Mouse (Mus musculus) heart, postnatal 4 days (tissue): ENCODE results near the gene Pde4d. TPM values are rescaled to one million over a fixed set of nuclear protein-coding genes. Genes with fewer than 3 reads are reported as not detected.
A peak's percentile ranks its signal among the peaks of the same experiment; 100 is the strongest.

Experiments
- DNase-seq: peaks from one replicate; pipeline ENCODE4 v3.0.0; 2021
- total RNA-seq, 2 experiments: library from RNA; stranded (reverse); gene quantifications; 2 replicates each; pipeline ENCODE4 v1.2.3; 2021

Gene Pde4d
- total RNA-seq, 2 experiments from 2014 or later, result 57.1 to 61.1 TPM

DNA sequence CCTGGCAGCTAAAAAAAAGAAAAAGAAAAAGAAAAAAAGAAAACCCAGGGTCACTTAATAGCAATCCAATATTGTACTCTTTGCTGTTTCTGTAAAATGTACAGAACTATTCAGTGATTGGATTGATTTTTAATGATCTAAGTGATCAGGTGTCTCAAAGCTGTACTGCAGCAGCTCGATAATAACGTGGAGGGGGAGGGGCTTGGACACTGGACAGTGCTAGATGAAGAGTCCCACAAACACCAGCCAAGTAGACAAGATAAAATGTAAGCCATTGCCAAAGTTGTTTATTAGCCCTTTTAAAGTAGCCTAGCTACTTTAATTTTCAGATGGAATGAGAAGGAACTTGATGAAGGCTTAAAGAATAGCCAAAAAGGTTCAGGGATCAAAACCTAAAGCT is 975.2 kb downstream of the Pde4d start:
- DNase-seq, result no peak

DNA sequence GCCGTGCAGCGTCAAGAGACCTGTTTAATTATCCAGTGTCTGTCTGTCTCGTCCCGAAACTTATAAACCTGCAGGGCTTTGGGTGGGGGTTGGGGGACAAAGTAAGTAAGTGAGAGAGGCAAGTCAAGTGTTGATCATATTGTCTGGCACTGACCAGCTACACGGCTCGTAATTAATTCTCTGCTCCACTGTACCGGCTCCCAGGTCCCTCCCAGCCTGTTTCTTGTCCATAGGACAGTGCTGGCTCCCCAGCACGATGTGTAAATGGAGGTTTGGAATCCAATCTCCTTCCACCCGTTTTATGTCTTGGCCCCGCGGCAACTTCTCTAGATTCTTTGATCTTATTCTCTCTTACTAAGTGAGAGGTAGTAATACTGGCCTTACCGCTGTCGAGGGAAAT is 975.8 kb downstream of the Pde4d start:
- DNase-seq, result no peak

DNA sequence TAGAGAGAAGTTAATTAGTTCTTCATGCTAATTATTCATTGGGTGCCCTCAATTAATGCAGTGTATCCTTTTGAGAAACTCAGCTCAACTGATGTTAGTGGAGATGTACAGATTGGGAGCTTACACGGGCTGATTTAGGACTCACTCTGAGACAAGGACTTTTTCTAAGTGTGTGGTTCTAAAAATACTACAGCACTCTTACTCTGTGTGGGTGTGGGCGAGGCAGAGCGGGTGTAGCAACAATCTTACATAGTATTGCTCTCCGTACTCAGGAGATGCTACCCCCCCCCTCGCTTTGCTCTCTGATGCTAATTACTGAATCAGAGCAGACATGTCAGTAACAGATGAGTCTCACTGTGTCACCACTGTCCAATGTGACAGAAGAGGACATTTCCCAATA is 976.3 kb downstream of the Pde4d start:
- DNase-seq, result no peak

DNA sequence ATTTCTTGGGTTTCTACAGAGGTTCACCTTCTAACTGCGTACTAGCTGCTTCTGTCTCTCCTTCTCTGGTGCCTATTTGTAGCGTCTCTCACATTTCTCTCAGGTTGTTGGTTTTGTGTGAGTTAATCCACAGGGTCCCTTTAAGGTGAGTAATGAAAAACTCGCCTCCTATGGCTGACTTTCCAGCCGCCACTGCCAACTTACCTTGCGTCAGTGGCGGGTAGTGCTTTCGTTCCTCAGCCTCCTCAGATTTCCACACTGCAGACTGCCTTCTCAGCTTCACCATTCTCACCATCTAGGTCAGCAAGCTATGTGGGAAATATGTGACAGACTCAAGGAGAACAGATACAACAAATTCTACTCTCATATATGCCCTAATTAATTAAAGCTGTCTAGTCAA is 977.8 kb downstream of the Pde4d start:
- no peak for DNase-seq

- DNase-seq, result no peak
Observed at GRCm38 (mm10) chr13:109429544-109429943, 979.8 kb downstream of the Pde4d start.

DNA sequence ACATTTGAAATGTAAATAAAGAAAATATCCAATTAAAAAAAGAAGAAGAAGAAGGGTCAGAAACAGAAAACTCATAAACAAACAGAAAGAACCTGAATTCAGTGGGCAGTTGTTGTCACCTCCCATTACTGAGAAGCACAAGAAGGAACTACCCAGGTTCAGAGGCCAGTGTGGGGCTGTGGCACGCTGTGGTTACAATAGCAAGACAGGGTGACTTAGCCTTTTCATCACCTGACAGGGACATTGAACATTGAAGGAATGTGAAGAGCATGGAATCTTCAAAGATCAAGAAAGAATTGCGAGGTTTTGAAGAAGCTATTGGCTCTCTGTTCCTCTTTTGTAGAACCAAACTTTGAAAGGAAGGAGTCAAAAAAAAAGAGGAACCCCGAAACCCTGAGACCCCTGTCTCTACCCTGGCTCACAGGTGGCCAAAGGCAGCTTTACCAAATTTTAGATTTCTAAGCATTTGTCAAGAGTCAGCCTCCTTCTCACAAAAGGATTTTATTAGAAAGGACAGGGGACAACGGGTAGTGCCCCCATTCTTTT is 987.6 kb downstream of the Pde4d start:
- DNase-seq, result no peak

GRCm38 (mm10) chr13:109439436-109440161 is 989.9 kb downstream of the Pde4d start:
- no peak for DNase-seq

DNA sequence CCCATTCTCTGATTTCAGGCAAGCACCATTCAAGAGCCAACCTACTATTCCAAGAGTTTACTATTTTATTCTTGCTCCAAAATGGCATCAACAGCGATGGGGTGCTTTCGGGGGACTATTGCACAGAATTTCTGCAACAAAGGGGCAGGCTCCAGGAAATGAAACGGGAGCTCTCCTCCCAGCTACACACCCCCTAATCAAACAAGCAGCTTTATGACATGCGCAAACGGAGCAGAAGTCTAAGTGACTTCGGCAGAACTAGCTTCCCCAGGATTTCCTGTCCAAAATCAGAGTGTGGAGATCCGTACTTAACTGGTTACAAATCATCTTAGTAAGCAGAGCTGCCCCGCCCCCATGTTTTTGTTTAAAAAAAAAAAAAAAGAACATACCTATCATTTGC is 990.6 kb downstream of the Pde4d start:
- DNase-seq, result peak; percentile 73

GRCm38 (mm10) chr13:109440881-109441280 is 991.1 kb downstream of the Pde4d start:
- DNase-seq, result peak; percentile 84

GRCm38 (mm10) chr13:109441401-109441973 is 991.7 kb downstream of the Pde4d start:
- peak; percentile 31 for DNase-seq

GRCm38 (mm10) chr13:109446138-109446537 is 996.4 kb downstream of the Pde4d start:
- no peak for DNase-seq

DNA sequence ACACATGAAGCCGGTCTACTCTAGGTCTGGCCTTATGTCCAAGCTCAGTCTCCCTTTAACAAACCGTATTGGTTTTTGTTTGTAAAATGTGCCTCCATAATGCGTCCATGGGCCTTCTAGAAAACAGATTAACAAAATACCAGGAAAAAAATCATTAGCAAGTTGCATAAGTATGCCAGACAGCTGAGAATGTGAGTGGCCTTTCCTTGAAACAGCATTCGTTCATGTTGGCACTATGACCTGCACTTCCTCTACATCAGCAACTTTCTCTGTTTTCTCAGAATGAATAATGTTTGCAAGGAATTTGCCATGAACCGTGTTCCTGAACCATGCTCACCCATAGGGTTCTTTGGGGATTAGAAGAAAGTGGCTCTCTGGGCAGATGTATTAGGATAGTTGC is 998.4 kb downstream of the Pde4d start:
- DNase-seq, result no peak

DNA sequence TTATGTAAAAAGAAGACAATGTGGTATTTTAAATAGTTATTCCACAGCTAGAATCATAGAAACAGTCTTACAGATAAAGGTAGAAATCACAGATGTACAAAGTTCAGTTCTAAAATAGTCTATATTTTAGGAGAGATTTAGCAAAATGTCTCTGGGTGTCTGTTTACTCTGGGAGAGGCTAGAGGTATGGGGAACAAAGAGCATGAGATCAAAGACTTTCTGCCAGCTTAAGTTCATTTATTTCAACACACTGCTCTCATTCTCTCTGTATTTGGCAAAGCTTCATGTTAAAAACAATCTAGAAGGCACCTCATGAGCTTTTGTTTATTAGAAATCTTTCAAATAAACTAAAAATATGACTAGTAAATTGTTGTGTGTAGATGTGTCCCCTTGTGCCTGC is 1024.6 kb downstream of the Pde4d start:
- no peak for DNase-seq

DNA sequence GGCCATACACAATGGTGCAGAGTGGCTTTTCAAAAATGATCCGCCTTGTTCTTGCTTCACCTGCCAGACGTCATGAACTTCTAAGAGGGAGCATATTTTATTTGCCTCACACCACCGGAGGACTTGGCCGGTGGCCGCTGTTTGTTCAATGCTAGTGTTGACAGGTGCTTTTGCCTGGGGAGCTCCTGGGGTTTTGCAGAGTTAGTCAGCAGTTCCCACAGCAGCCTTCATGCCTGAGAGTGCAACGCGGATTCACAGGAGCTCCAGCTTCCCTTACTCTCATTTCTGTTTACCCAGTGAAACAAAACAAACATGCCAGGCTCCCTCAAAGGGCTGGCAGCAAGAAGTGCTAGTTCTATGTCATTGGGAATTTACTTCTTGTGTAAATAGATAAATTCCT is 1031.7 kb downstream of the Pde4d start:
- peak; percentile 67 for DNase-seq

- DNase-seq, result no peak
Observed at GRCm38 (mm10) chr13:109486166-109486565, 1036.4 kb downstream of the Pde4d start.

DNA sequence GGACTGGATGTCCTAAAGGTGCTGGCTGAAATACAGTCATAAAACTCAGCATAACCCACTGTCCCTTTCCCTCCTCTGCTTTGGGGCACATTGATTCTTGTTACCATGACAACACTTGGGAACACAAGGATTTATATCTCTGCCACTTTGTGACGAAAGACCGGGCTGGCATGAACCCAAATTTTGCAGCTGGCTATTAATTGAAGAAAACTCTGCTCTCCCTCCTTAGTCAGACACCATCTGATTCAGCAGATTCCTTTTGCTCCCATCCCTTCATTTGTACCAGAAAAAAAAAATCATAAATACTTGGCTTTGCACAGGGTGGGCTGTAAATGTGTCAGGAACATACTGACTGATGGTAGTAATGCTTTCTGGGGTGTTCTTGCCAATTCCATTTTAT is 1037.6 kb downstream of the Pde4d start:
- DNase-seq, result peak; percentile 12

DNA sequence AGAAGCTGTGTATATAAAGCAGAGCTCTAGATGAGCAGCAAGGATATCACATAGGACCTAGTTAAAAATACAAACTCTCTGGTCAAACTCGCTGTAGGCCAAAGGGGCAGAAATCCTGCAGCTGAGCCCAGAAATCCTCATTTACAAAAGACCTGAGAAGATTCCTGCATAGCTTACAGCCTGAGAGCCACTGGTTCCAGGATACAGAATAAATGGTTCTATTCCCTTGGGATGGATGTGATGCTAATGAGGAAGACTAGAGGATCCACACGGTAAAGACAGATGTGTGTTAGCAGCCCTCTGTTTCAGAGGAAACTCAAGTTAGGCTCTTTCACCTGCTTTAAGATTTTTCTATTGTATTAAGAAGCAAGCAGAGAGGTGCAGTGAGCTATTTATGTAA is 1041.1 kb downstream of the Pde4d start:
- no peak for DNase-seq

- no peak for DNase-seq
Observed at GRCm38 (mm10) chr13:109491829-109492228, 1042.1 kb downstream of the Pde4d start.

- DNase-seq, result no peak
Observed at GRCm38 (mm10) chr13:109500336-109500735, 1050.6 kb downstream of the Pde4d start.

- DNase-seq, result peak; percentile 17
Observed at GRCm38 (mm10) chr13:109502796-109503195, 1053.0 kb downstream of the Pde4d start.

DNA sequence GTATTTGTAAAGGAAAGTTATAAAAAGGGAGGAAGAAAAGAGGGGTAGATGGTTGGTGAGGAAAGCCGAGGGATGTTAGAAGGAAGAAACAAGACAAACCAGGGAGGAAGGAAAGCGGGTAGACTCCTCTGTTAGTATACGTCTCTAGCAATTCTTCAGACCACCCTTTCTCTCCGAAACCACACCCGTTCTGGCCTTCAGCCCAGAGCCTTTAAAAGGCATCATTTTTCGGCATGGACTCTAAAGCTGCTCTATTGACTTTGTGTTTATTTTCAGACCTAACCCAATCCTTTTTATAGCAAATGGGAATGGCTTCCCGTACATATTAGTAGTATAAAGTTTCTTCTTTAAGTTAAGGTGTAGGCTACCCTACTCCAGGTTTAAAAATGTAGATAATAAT is 1057.0 kb downstream of the Pde4d start:
- DNase-seq, result no peak

DNA sequence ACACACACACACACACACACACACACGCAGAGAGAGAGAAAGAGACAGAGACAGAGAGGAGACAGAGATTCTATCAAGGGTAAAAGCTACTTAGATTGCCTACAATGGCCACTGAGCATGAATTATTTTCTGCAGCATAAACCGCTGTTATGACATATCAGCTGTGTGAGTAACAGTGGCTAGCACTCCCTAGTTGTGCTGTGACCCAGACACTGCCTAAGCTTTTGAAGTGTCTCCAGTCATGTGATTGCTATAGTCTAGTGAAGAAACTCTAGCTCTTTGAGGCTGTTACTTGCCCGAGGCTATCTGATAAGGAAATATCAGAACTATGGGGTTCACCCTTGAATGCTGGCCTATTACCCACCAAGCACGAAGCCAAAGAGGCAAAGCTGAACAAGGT is 1058.7 kb downstream of the Pde4d start:
- DNase-seq, result no peak

DNA sequence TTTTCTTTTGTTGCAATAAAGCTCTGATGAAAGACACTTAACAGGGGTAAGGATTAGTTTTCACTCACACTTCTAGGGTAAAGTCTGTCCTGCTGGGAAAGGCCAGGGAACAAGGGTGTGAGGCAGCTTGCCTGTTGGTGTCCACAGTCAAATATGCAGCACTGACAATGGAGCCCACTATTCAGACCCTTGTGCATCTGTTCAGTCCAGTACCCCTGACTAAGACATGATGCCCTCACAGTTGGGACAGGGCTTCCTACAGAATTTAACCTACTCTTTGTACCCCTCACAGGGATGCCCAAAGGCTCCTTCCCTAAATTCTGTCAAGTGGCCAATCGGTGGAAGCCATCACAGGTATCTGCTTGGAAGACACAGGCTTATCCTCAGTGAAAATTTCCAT is 1068.4 kb downstream of the Pde4d start:
- DNase-seq, result no peak

GRCm38 (mm10) chr13:109519485-109519884 is 1069.7 kb downstream of the Pde4d start:
- DNase-seq, result peak; percentile 17
